Mouse (Mus musculus) layer of hippocampus, adult 9-10 months (tissue): ENCODE results near the gene Nipal3.

Experiments used
- DNase-seq: peaks from one replicate; pipeline ENCODE4 v3.0.0; 2022; ENCODE audit warnings: low spot score

Gene Nipal3

GRCm38 (mm10) chr4:135494521-135495396 is at the start of gene Nipal3, which contains the start of gene Stpg1:
Gene Nipal3 (minus strand): TSS chr4:135495038.
Gene Stpg1 (plus strand): TSS chr4:135494790.
- peak; percentile 72 for DNase-seq

GRCm38 (mm10) chr4:135544284-135544683 is 49.4 kb upstream of the Nipal3 start:
- no peak for DNase-seq

- no peak for DNase-seq
Measured at GRCm38 (mm10) chr4:135540057-135540456, 45.2 kb upstream of the Nipal3 start.

DNA sequence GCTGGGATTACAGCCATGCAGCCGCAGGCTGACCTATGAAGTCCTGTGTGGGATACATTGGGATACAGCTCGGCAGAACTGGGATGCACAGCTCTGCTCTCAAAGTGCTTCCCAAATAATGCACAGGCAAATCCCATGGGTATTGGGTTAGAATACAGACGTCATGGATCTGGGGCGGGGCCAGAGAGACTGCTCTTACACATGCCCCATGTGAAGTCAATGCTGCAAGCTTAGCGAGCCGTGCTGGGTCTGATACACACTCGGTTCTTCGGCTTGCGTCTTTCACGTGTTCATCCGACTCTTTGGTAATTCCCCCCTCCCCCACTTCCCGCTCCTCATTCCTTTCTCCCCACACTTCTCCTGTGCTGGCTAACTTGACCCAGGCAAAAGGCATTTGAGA is 44.2 kb upstream of the Nipal3 start:
- DNase-seq, result no peak

DNA sequence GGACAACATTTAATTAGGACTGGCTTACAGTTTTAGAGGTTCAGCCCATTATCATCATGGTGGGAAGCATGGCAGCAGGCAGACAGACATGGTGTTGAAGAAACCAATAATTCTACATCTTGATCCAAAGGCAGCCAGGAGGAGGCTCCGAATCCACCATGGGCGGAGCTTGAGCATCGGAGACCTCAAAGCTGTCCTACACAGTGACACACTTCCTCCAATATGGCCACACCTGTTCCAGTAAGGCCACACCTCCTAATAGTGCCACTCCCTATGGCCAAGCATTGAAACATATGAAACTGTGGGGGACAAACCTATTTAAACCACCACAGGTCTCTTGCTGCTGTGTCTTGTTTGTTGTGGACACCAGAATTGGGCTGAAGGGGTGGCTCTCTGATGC is 40.2 kb upstream of the Nipal3 start:
- DNase-seq, result no peak

- no peak for DNase-seq
Measured at GRCm38 (mm10) chr4:135533001-135533400, 38.2 kb upstream of the Nipal3 start.

GRCm38 (mm10) chr4:135531771-135532613 is 37.2 kb upstream of the Nipal3 start:
- no peak for DNase-seq

DNA sequence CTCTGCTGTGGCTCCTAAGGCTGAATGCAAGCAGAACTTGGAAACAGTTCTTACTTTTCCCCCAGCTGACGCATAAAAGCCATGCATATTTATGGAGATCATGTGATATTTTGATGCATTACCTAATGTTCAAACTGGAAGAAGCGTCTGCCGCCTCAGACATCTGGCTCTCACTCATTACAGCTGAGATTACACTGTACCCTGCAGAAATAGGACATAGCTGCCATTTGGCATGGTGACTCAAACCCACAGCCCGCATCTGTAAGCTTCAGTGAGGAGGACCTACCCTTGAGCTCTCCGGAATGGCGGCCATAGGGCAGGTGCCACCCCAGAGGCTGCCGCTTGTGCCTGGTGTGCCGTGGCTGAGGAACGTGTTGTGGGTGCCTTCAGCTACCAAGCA is 36.4 kb upstream of the Nipal3 start:
- peak; percentile 47 for DNase-seq

- no peak for DNase-seq
Measured at GRCm38 (mm10) chr4:135530270-135530669, 35.4 kb upstream of the Nipal3 start.

DNA sequence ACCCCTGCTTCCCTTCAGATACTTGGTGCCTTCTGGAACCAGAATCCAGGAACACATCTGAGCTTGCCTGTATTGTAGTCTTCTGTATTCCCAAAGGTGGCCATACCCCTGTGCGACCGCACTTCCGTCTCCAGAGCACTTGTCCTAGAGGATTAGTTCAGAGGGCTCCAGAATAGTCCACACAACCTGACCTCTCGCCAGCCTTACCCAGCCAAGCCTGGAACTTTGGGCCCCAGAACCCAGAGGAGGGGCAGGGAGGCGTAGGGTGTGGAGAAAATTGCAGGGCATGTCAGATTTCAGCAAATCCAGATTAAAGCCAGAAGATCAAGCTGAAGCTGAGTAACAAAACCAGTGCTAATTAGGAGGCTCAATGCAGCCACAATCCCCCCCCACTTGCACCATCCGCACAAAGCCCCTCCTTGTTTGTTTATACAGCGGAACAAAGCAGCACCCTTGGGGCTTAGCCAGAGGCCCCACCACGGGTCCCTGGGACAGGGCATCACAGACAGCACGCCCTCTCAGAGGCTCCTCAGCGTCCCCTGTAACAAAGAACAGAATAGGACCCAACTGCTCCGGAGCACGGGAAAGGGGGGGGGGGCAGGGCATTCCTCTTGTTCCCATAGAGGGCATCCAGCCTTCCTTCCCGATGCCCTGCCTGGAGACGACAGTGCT is 31.3 kb upstream of the Nipal3 start:
- DNase-seq, result no peak

DNA sequence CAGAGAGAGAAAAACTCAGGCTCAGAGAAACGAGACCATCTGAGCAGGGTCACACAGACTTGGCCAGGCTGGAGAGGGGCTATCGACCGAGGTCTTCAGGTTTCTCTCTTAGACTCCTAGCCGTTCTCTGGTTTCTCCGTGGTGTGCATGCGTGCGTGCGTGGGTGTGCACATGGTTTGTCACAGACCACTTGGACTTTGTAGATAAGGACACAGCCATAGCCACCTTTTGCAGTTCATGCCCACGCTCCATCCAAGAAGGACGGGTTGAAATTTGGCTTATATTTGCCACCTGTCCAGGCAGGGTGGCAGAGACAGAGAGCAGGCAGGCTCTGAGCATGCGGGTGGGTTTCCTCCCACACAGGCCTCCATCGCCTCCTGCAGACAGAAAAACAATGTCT is 30.2 kb upstream of the Nipal3 start:
- DNase-seq, result no peak

DNA sequence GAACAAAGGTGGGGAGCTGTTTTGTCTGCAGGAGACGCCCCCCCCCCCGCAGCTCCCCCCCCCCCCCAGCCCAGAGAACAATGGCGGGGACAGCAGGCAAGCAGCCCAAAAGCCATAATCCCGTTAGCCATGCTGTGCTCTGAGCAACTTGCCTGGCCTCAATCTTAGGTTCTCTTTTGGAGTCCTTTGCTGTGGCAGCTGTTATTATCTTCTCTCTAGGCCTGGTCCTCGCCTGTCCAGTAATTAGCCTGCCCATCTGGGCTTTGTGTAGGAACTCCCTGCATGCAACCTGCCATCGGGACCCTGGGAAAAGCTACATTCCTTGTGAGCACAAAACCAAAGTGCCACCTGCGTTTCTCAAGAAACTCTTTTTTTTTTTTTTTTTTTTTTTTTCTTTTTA is 29.1 kb upstream of the Nipal3 start:
- no peak for DNase-seq

GRCm38 (mm10) chr4:135520421-135520820 is 25.6 kb upstream of the Nipal3 start:
- DNase-seq, result no peak

DNA sequence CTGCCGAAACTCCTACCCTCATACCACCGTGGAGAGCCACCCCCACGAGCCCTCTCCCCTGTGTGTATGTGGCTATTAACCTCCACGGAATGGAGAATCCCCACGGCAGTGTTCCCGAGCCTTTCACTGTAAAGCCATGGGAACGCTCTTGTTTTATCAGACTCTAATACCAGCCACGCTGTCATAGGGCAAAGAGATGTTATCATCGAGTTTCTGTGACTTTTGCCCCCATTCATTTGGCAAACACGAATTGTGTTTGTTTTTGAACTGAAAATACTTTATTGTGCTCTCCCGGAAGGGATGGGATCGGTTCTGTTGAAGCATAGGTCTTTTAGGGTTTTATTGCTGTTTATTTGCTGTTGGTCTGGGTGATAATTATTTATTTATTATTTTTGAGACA is 23.3 kb upstream of the Nipal3 start:
- no peak for DNase-seq

DNA sequence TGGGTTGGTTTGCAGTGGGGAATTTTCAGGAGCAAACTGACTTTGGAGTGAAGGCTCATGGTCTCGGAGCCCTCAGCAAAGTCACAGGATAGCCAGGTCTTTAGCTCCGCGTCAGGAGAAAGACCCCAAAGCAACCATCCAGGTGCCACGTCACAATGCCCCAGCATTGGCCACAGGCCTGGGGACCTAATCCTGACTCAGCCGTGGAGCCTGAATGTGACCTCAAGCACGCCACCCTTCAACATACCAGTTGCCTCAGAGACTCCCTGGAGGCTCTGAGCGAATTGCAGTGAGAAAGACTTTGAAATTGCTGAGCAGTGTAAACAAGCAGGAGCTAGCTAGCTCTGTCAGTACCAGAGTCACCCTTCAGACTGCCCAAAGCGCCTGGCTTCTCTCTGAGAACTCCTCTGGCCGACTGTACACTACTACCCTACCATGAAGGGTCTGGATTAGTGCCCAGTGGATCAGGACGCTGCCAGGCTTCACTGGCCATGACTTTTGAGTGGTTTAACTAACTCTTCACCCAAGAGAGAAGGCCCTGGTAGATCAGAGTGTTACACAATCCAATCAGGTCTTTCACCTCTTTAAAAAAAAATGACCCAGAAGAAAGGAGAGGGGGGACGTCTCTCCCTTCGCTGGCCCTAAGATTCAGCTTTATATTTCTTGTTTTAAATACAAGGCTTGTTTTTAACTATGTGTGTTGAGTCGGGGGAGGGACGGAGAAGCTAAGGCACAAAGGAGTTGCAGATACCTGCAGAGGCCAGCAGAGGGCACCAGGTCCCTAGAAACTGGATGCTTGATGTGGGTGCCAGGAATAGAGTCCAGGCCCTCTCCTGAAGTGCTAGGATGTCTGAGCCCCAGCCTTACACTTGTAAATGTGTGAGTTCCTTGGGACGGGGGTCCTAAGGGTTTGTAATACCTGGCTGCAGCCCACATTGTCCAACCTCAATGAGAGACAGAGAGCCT is 21.8 kb upstream of the Nipal3 start:
- no peak for DNase-seq

- DNase-seq, result no peak
Measured at GRCm38 (mm10) chr4:135514925-135515324, 20.1 kb upstream of the Nipal3 start.

DNA sequence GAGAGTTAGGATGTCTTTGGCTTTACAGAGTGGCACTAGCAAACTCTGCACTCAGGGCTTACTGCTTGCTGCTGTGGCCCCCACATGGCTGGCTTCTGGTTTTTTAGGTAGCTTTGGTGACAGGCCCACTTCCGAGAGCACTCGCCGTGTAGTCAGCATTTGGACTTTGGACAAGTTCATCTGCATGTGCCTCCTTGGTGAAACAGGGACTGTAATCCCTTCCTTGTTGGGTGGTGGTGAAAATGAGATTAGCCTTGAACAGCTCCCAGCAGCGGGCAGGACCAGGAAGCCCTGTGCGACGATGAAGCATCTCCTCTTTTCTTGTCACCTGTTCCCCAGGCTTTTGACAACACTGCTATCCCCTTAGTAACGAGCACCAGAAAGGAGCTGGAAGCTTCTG is 19.0 kb upstream of the Nipal3 start:
- DNase-seq, result no peak

DNA sequence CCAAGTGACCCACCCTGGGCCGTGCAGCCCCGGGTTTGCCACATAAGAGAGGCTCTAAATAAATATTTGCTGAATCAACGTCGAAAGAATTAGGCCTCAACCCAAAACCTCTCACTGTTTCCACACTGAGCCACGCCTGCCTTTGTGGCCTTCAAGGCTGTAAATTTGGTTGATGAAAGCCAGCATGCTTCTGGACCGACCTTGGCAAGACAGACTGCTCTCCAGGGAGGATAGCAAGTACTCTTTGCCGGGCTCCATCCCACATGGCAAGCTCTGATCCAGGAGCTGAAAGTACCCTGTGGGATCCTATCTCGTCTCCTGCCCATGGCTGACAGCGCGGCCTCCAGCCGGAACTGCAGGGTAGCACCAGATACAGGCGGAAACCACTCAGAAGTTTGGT is 14.7 kb upstream of the Nipal3 start:
- DNase-seq, result no peak

GRCm38 (mm10) chr4:135508419-135509039 is 13.7 kb upstream of the Nipal3 start:
- peak; percentile 68 for DNase-seq

DNA sequence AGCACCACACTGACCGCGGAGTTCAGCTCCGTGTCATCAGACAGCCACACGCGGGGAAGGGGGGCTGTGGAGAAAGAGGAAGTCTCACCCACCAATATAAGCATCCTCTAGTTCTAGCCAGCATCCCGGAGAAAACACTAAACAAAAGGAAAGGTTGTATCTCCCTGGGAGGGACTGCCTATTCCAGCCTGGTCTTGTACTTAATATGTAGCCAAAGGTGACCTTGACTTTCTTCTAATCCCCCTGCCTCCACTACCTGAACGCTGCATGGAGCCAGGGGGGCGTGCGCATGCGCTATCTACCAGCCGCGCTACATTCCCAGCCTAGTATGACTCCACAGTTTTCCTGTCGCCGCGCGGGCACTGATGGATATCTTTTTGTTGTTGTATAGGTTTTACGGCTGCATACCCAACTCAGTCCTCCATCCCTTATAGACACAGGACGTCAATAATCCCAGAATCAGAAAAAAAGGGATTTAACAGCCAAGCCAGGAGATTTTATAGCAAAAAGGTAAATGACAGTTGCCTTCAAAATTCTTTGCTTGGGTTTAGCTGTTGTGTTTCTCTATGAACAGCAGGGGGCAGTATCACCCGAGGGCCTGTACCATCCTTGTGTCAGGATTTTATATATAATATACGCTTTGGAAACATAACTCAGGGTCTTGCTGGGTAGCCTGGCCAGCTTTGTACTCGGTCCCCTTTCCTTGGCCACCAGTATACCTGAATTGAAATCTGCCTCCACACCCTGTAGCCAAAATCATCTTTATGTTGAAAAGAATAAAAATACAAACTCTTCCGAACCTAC is 12.9 kb upstream of the Nipal3 start:
- DNase-seq, result no peak
